Mouse (Mus musculus): ENCODE measurements around the gene Commd3.

DNA sequence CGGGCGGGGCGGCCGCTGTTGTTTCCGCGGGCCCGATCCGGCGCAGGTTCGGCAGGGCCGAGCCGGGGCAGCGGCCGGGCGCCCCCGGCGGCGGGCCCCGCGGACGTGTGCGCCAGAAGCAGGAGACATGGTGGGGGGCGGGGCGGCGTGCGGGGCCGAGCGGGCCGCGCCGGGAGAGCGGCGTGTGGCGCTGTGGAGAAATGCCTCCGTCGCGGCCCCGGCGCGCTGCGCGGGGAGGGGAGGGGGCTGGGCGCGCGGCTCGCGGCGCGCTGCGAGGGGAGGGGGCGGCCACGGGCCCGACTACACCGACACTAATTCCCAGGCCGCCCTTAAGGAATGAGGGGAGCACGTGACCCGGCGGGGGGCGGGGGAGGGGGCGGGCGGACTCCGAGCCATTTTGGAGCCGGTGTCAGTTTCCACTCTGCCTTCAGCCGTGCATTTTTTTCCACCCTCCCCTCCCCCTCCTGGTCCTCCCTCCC is 4.3 kb downstream of the Commd3 start:
- TF ChIP-seq TAL1 (IDR thresholded peaks at IDR 0.05; ENCODE audit: low read length) (no peak), GATA1 (IDR thresholded peaks at IDR 0.05; ENCODE audit: low read length) (no peak)
